Mouse (Mus musculus): ENCODE results near the gene Efna2. TPM values are rescaled to one million over a fixed set of nuclear protein-coding genes. Genes with fewer than 3 reads are reported as not detected.

Gene Efna2
- polyA plus RNA-seq, 1 experiment from 2014 or later = 14.5 TPM

DNA sequence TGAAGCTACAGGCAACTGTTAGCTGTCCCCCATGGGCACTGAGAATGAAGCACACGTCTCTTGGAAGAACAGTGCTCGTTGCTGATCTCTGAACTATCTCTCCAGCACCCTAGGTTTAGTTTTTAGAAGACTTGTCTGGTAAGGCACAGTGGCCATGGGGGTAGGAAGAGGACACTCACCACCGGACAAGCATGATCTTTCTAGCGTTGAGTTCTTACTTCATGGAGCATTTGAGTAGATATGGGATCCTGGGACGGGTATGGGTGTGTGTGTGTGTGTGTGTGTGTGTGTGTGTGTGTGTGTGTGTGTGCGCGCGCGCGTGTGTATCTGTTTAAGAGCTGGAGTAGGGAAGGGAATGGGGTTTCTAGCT lies 38.6 kb upstream of the Efna2 start, which contains the start of gene Cbarp:
Gene Cbarp (minus strand): TSS at position 170 of the 370 bp plus-strand sequence.
- Histone ChIP-seq H3K27me3 (replicated peaks; ENCODE audit: control insufficient read depth, insufficient read depth, low read length) (0 out of 2 replicates have a peak, but pooled peaks cover 5% of the 10 kb centered on the region), H3K36me3 (ENCODE audit: control insufficient read depth, insufficient read depth, low read length) (peaks cover 25% of the 10 kb centered on the region), H3K9ac (ENCODE audit: low read length) (peak within 1 kb of the TSS; percentile 54), H3K4me2 (ENCODE audit: low read length) (peak within 1 kb of the TSS; percentile 95), H3K27ac (ENCODE audit: low read depth, low read length) (peak within 1 kb of the TSS; percentile 93), H3K9me3 (replicated peaks; ENCODE audit: control insufficient read depth, low read length) (no peaks in the 10 kb centered on the region), H3K4me3 (ENCODE audit: low read depth, low read length) (peak within 1 kb of the TSS; percentile 81), H3K4me1 (ENCODE audit: control insufficient read depth, insufficient read depth, low read length) (peaks cover 24% of the 10 kb centered on the region)
- DNase-seq (ENCODE audit: low spot score) (no peak), ATAC-seq (no peak)
- WGBS = 77% methylated on average over 10 of the region's 10 CpGs

DNA sequence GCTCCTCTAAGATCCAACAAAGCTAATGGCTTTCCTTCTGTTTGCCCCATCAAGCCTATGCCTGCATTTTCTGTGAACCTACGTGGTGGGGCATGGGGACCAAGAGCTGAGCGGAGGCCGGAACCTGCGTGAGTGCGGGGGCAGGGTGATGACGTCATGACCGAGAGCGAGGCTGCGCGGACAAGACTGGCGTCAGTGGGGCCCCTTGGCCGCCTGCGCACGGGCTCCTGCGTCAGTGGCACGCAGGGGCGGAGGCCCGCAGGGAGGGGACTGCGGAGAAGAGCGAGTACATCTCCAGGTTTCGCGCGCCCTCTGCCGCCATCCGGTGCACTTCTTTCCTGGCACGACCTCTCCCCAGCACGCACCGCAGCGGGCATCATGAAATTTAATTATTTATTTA lies 38.0 kb upstream of the Efna2 start:
- H3K4me2 ChIP-seq (ENCODE audit: low read length) = peak overlapping the region; percentile 95
- DNase-seq (ENCODE audit: low spot score) = peak; percentile 96
- WGBS = under 1% methylated on average over 29 of the region's 29 CpGs
- H3K4me3 ChIP-seq (ENCODE audit: low read depth, low read length) = peak overlapping the region; percentile 81
- H3K9me3 ChIP-seq (replicated peaks; ENCODE audit: control insufficient read depth, low read length) = no peaks in the 10 kb centered on the region
- peaks cover 26% of the 10 kb centered on the region for H3K36me3 ChIP-seq (ENCODE audit: control insufficient read depth, insufficient read depth, low read length)
- peak overlapping the region; percentile 54 for H3K9ac ChIP-seq (ENCODE audit: low read length)
- ATAC-seq = peak; percentile 62
- H3K27me3 ChIP-seq (replicated peaks; ENCODE audit: control insufficient read depth, insufficient read depth, low read length) = 0 out of 2 replicates have a peak, but pooled peaks cover 5% of the 10 kb centered on the region
- peak overlapping the region; percentile 84 for H3K27ac ChIP-seq (ENCODE audit: low read depth, low read length)
- H3K4me1 ChIP-seq (ENCODE audit: control insufficient read depth, insufficient read depth, low read length) = peaks cover 23% of the 10 kb centered on the region

DNA sequence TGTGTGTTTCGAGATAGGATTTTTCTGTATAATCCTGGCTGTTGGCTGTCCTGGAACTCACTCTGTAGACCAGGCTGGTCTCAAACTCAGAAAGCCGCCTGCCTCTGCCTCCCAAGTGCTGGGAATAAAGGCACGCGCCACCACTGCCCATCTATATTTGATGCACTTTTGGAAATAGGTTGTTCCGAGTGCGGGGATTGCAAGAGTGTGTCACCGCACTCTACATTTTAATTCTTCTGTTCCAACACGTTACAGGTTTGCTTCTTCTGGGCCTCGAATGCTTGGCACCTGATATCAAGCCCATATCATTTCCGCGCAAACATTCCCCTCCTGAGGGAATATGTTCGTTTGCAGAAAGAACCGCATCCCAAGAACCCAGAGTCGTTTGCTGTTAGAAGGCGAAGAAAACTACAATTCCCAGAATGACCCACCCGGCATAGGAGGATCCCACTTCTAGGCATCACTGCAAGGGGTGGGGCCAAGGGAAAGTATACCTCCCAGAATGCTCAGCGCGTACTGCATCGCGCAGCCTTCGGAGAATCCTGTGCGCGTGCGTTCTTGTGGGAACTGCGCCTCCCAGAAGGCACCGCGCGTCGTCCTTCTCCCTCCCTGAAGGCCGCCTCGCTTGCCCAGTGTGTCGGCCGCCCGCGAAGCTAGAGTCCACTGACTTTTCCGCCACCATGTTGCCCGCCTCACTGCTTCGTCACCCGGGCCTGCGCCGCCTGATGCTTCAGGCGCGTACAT lies 37.3 kb upstream of the Efna2 start:
- H3K4me3 ChIP-seq (ENCODE audit: low read depth, low read length) = peak overlapping the region; percentile 81
- H3K4me1 ChIP-seq (ENCODE audit: control insufficient read depth, insufficient read depth, low read length) = peaks cover 15% of the 10 kb centered on the region
- WGBS = 1% methylated on average over 43 of the region's 43 CpGs
- peak overlapping the region; percentile 84 for H3K27ac ChIP-seq (ENCODE audit: low read depth, low read length)
- no peaks in the 10 kb centered on the region for H3K9me3 ChIP-seq (replicated peaks; ENCODE audit: control insufficient read depth, low read length)
- peak overlapping the region; percentile 90 for H3K9ac ChIP-seq (ENCODE audit: low read length)
- ATAC-seq (peak; percentile 88), DNase-seq (ENCODE audit: low spot score) (peak; percentile 100)
- H3K27me3 ChIP-seq (replicated peaks; ENCODE audit: control insufficient read depth, insufficient read depth, low read length) = no peaks in the 10 kb centered on the region
- H3K36me3 ChIP-seq (ENCODE audit: control insufficient read depth, insufficient read depth, low read length) = peaks cover 33% of the 10 kb centered on the region
- H3K4me2 ChIP-seq (ENCODE audit: low read length) = peak overlapping the region; percentile 95

DNA sequence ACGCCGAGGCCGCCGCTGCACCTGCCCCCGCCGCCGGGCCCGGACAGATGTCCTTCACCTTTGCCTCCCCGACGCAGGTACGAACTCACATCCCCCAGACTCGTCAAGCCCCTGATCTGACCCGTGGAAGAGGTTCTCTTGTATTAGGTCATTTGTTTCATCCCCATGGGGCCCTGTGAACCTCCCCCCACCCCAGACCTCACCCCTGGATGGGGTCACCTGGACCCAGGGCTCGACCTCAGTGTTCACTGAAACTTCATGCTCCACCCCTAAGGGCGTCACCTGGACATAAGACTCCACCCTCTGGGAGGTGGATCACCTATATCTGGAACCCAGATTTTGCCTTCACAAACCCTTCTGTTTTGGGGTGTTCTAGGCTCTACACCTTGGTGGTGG lies 36.8 kb upstream of the Efna2 start:
- DNase-seq (ENCODE audit: low spot score) = no peak

DNA sequence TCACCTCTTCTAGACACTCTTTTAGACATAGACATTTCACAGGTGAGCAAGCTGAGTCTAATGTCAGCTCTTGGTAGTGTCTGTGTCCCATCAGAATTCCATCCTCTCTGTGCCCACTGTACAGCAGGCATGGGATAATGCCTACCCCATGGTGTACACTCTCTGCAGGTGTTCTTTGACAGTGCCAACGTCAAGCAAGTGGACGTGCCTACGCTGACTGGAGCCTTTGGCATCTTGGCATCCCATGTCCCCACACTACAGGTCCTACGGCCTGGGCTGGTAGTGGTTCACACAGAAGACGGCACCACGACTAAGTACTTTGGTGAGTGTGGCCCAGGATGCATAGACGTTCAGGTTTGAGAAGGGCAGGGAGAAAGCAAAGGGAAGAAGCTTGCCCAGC lies 35.6 kb upstream of the Efna2 start:
- no peaks in the 10 kb centered on the region for H3K9me3 ChIP-seq (replicated peaks; ENCODE audit: control insufficient read depth, low read length)
- H3K36me3 ChIP-seq (ENCODE audit: control insufficient read depth, insufficient read depth, low read length) = peaks cover 33% of the 10 kb centered on the region
- no peak overlapping the region for H3K27ac ChIP-seq (ENCODE audit: low read depth, low read length)
- 94% methylated on average over 7 of the region's 7 CpGs for WGBS
- peaks cover 8% of the 10 kb centered on the region for H3K4me1 ChIP-seq (ENCODE audit: control insufficient read depth, insufficient read depth, low read length)
- H3K9ac ChIP-seq (ENCODE audit: low read length) = no peak overlapping the region
- no peak for DNase-seq (ENCODE audit: low spot score)
- no peak overlapping the region for H3K4me2 ChIP-seq (ENCODE audit: low read length)
- no peaks in the 10 kb centered on the region for H3K27me3 ChIP-seq (replicated peaks; ENCODE audit: control insufficient read depth, insufficient read depth, low read length)
- H3K4me3 ChIP-seq (ENCODE audit: low read depth, low read length) = no peak overlapping the region
- ATAC-seq = no peak

More for the DNA sequence above, 36.8 kb upstream of the Efna2 start:
- Histone ChIP-seq H3K9ac (ENCODE audit: low read length) (peak overlapping the region; percentile 90), H3K27me3 (replicated peaks; ENCODE audit: control insufficient read depth, insufficient read depth, low read length) (no peaks in the 10 kb centered on the region), H3K36me3 (ENCODE audit: control insufficient read depth, insufficient read depth, low read length) (peaks cover 33% of the 10 kb centered on the region), H3K4me3 (ENCODE audit: low read depth, low read length) (peak overlapping the region; percentile 81), H3K9me3 (replicated peaks; ENCODE audit: control insufficient read depth, low read length) (no peaks in the 10 kb centered on the region), H3K4me2 (ENCODE audit: low read length) (peak overlapping the region; percentile 95), H3K4me1 (ENCODE audit: control insufficient read depth, insufficient read depth, low read length) (peaks cover 13% of the 10 kb centered on the region), H3K27ac (ENCODE audit: low read depth, low read length) (peak overlapping the region; percentile 84; the same call in 1 of the 2 replicates)
- ATAC-seq = no peak
- 0% methylated on average over 15 of the region's 15 CpGs for WGBS

DNA sequence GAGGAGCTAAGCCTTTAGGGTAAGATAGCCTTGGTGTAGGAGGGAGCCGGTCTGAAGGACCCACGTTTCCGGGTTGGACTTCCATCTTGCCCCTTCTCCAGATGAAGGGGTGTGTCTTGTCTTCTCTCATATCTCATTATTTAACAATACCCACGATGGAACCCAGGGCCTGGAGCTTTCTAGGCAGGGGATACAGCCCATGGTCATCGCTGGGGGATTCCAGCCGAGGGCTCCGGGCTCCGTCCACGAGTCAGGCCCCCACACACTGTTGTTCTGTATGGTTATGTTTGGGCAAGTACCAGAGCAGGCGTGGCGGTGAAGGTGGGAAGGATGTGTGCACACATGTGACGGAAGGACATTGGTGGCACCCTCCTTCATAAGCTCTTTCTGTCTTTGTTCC lies 35.1 kb upstream of the Efna2 start:
- Histone ChIP-seq H3K9ac (ENCODE audit: low read length) (no peak overlapping the region), H3K4me1 (ENCODE audit: control insufficient read depth, insufficient read depth, low read length) (peaks cover 8% of the 10 kb centered on the region), H3K27ac (ENCODE audit: low read depth, low read length) (no peak overlapping the region), H3K4me2 (ENCODE audit: low read length) (no peak overlapping the region), H3K36me3 (ENCODE audit: control insufficient read depth, insufficient read depth, low read length) (peaks cover 33% of the 10 kb centered on the region), H3K9me3 (replicated peaks; ENCODE audit: control insufficient read depth, low read length) (no peaks in the 10 kb centered on the region), H3K4me3 (ENCODE audit: low read depth, low read length) (no peak overlapping the region), H3K27me3 (replicated peaks; ENCODE audit: control insufficient read depth, insufficient read depth, low read length) (no peaks in the 10 kb centered on the region)
- WGBS = 92% methylated on average over 12 of the region's 12 CpGs
- no peak for ATAC-seq
- DNase-seq (ENCODE audit: low spot score) = no peak

DNA sequence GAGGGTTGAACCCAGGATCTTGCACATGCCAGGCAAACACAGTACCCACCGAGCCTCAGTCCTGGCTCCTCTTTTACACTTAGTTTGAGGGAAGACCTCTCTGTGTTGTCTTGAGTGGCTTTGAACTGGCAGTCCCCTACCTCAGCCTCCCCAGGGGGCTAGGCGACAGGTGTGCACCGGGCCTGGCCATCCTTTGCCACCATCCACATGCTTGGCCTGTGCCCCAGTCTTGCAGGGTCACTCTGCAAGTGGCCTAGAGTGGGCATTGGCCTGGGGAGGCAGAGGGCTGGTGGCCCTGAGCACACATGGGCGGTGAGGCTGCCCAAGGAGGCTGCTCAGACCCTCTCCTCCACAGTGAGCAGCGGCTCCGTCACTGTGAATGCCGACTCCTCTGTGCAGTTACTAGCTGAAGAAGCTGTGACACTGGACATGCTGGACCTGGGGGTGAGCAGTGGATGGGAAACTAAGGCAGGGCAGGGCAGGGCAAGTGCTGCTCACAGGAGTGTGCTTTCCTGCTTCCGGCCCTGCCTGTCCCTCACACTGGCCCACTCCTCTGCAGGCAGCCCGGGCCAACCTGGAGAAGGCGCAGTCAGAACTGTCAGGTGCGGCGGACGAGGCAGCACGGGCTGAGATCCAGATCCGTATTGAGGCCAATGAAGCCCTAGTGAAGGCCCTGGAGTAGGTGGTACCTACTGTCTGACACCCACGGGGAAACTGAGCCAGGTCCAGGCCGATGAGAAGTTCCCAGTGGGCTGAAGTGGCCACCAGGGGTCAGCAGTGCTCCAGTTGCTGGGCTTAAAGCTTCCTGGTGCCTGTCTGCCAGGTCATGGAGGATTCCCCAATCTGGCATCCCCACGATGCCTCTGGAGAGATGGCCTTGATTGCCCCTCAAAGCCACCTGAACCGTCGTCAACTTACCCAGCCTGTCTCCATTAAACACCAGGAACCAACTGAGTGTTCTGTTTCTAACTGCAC lies 34.1 kb upstream of the Efna2 start:
- Histone ChIP-seq H3K4me2 (ENCODE audit: low read length) (no peak overlapping the region), H3K36me3 (ENCODE audit: control insufficient read depth, insufficient read depth, low read length) (peaks cover 37% of the 10 kb centered on the region), H3K27ac (ENCODE audit: low read depth, low read length) (no peak overlapping the region), H3K4me3 (ENCODE audit: low read depth, low read length) (no peak overlapping the region), H3K9ac (ENCODE audit: low read length) (no peak overlapping the region), H3K4me1 (ENCODE audit: control insufficient read depth, insufficient read depth, low read length) (peaks cover 8% of the 10 kb centered on the region), H3K27me3 (replicated peaks; ENCODE audit: control insufficient read depth, insufficient read depth, low read length) (no peaks in the 10 kb centered on the region), H3K9me3 (replicated peaks; ENCODE audit: control insufficient read depth, low read length) (no peaks in the 10 kb centered on the region)
- WGBS = 74% methylated on average over 20 of the region's 20 CpGs
- ATAC-seq (no peak), DNase-seq (ENCODE audit: low spot score) (peak; percentile 74)

DNA sequence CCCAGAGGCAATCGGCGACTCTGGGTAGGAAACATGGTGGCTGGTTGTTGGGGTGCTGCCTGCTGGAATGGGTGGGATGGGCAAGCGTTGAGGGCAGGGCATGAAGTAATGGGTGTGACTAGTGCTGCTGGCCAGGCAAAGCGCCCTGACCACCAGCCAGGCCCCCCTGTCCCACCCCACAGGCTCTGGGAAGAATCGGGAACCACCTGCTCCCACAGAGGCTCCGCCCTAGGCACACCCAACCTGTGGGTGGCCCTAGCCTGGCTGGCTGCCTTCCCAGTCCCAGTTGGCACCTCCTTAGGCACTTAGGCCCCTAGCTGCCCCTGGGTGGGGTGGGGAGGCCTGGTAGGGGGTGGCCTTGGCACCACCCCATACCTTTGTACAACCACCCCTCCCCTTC lies 33.4 kb upstream of the Efna2 start:
- Histone ChIP-seq H3K27ac (ENCODE audit: low read depth, low read length) (no peak overlapping the region), H3K9me3 (replicated peaks; ENCODE audit: control insufficient read depth, low read length) (no peaks in the 10 kb centered on the region), H3K9ac (ENCODE audit: low read length) (0 out of 2 replicates have a peak overlapping the region, but pooled peaks have one; percentile 1), H3K4me3 (ENCODE audit: low read depth, low read length) (no peak overlapping the region), H3K27me3 (replicated peaks; ENCODE audit: control insufficient read depth, insufficient read depth, low read length) (no peaks in the 10 kb centered on the region), H3K4me2 (ENCODE audit: low read length) (no peak overlapping the region), H3K36me3 (ENCODE audit: control insufficient read depth, insufficient read depth, low read length) (peaks cover 37% of the 10 kb centered on the region), H3K4me1 (ENCODE audit: control insufficient read depth, insufficient read depth, low read length) (peaks cover 8% of the 10 kb centered on the region)
- no peak for ATAC-seq
- WGBS = 82% methylated on average over 5 of the region's 6 CpGs
- no peak for DNase-seq (ENCODE audit: low spot score)

Measured in forebrain, embryonic 14.5 days (tissue).